Mouse (Mus musculus) embryonic facial prominence, embryonic 15.5 days (tissue): ENCODE measurements around the gene Lekr1. TPM values are rescaled to one million over a fixed set of nuclear protein-coding genes. Genes with fewer than 3 reads are reported as not detected.

Source experiments
- ATAC-seq: fragments of 200-750 bp; cut with Nextera tagmentation; 2 replicates; pipeline ENCODE4 v1.8.0; 2017; ENCODE audit warnings: low read depth, moderate TSS enrichment; ENCODE audit not compliant: insufficient number of reproducible peaks, low FRiP score, low TSS enrichment
- H3K27ac ChIP-seq: fragments of 300-500 bp; sonication (generic); replicated peaks from 2 replicates; pipeline ENCODE4 v1.5.1; 2015; ENCODE audit warnings: mild to moderate bottlenecking, inconsistent platforms
- H3K27me3 ChIP-seq: fragments of 300-500 bp; sonication (generic); 2 replicates; pipeline ENCODE4 v1.6.1; 2015; ENCODE audit warnings: inconsistent platforms
- H3K36me3 ChIP-seq: fragments of 300-500 bp; sonication (generic); 2 replicates; pipeline ENCODE4 v1.6.1; 2015; ENCODE audit warnings: mild to moderate bottlenecking, inconsistent platforms
- H3K4me1 ChIP-seq: fragments of 300-500 bp; sonication (generic); 2 replicates; pipeline ENCODE4 v1.6.1; 2015; ENCODE audit warnings: inconsistent platforms
- H3K4me2 ChIP-seq: fragments of 300-500 bp; sonication (generic); replicated peaks from 2 replicates; pipeline ENCODE4 v1.6.1; 2015; ENCODE audit warnings: mild to moderate bottlenecking, inconsistent platforms
- H3K4me3 ChIP-seq: fragments of 300-500 bp; sonication (generic); replicated peaks from 2 replicates; pipeline ENCODE4 v1.5.1; 2015; ENCODE audit warnings: mild to moderate bottlenecking, inconsistent platforms
- H3K9ac ChIP-seq: fragments of 300-500 bp; sonication (generic); 2 replicates; pipeline ENCODE4 v1.6.1; 2015; ENCODE audit warnings: inconsistent platforms
- H3K9me3 ChIP-seq: fragments of 300-500 bp; sonication (generic); replicated peaks from 2 replicates; pipeline ENCODE4 v1.6.1; 2016; ENCODE audit warnings: inconsistent platforms
- WGBS: fragments of 180-500 bp; shearing (Covaris S2); methylation state at CpG from one replicate; pipeline ENCODE4 v1.1.7; 2015; 5-methylcytosine and 5-hydroxymethylcytosine counted together
- polyA plus RNA-seq: library from polyadenylated mRNA; unstranded; fragments of >200 nt; fragmentation: Nextera tagmentation; extraction: Ambion mirVana; gene quantifications from 2 replicates; pipeline ENCODE4 v1.2.1, GENCODE M21; 2015

Gene Lekr1
- polyA plus RNA-seq, 1 experiment from 2014 or later, result 8.1 TPM

DNA sequence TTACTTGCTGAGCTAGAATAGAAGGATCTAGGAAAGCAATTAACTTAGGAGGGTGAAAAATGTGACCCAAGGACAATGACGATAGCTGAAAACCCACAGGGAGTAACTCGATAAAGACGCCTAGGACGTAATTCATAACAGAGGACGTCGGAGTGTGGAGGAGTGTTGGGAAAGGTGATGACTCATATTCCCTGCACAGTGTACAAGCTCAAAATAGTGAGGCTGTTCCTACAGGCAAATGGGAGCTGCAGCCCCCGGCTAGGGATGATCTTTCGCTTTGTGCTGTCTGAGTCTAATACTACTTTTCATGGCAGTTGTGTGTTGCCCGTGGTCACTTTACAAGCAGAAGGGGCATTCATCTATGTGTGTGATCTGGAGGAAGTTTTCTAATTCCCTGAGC lies 30.0 kb upstream of the Lekr1 start:
- Histone ChIP-seq H3K27me3 (no peaks in the 10 kb centered on the region), H3K4me3 (no peak overlapping the region), H3K27ac (no peak overlapping the region), H3K4me2 (no peak overlapping the region), H3K4me1 (no peaks in the 10 kb centered on the region), H3K36me3 (no peaks in the 10 kb centered on the region), H3K9ac (no peak overlapping the region), H3K9me3 (no peaks in the 10 kb centered on the region)
- no peak for ATAC-seq
- WGBS, result 28% methylated on average over 9 of the region's 9 CpGs

- Histone ChIP-seq H3K36me3 (no peaks in the 10 kb centered on the region), H3K4me1 (no peaks in the 10 kb centered on the region), H3K4me2 (no peak overlapping the region), H3K4me3 (no peak overlapping the region), H3K27me3 (no peaks in the 10 kb centered on the region), H3K9ac (no peak overlapping the region), H3K27ac (no peak overlapping the region), H3K9me3 (no peaks in the 10 kb centered on the region)
- WGBS, result 42% methylated on average over 7 of the region's 7 CpGs
- no peak for ATAC-seq
Observed at GRCm38 (mm10) chr3:65637313-65637712, 28.7 kb upstream of the Lekr1 start.

DNA sequence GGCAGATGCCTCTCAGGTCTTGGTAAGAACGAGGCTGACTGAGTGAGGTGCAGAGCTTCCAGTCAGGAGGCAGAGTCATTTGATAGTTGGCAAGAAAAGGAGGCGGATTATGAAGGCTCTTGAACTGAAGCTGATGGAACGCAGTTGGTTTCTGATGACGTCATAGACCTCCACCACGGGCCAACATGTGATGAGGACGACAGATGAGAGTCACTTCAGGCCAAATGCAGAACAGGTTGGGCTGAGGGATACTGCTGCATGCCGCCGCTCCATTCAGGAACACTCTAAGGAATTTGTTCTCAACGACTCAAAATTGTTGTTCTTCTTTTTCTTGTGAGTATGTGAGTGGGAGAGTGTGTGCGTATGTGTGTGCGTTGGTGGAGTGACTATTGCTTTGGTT lies 27.1 kb upstream of the Lekr1 start:
- WGBS, result 73% methylated on average over 11 of the region's 11 CpGs
- H3K4me1 ChIP-seq, result no peaks in the 10 kb centered on the region
- H3K27me3 ChIP-seq, result no peaks in the 10 kb centered on the region
- no peak for ATAC-seq
- H3K4me3 ChIP-seq, result no peak overlapping the region
- H3K36me3 ChIP-seq, result no peaks in the 10 kb centered on the region
- no peak overlapping the region for H3K27ac ChIP-seq
- no peak overlapping the region for H3K4me2 ChIP-seq
- no peaks in the 10 kb centered on the region for H3K9me3 ChIP-seq
- H3K9ac ChIP-seq, result no peak overlapping the region

- ATAC-seq, result no peak
- no peaks in the 10 kb centered on the region for H3K36me3 ChIP-seq
- WGBS, result 83% methylated on average over 5 of the region's 5 CpGs
- H3K27me3 ChIP-seq, result no peaks in the 10 kb centered on the region
- no peaks in the 10 kb centered on the region for H3K4me1 ChIP-seq
- no peaks in the 10 kb centered on the region for H3K9me3 ChIP-seq
- no peak overlapping the region for H3K27ac ChIP-seq
- no peak overlapping the region for H3K4me2 ChIP-seq
- H3K4me3 ChIP-seq, result no peak overlapping the region
- no peak overlapping the region for H3K9ac ChIP-seq
Observed at GRCm38 (mm10) chr3:65639454-65640014, 26.5 kb upstream of the Lekr1 start.

GRCm38 (mm10) chr3:65642959-65643358 lies 23.1 kb upstream of the Lekr1 start:
- H3K27me3 ChIP-seq, result no peaks in the 10 kb centered on the region
- H3K4me3 ChIP-seq, result no peak overlapping the region
- no peaks in the 10 kb centered on the region for H3K9me3 ChIP-seq
- no peak overlapping the region for H3K9ac ChIP-seq
- H3K27ac ChIP-seq, result no peak overlapping the region
- H3K36me3 ChIP-seq, result no peaks in the 10 kb centered on the region
- WGBS, result 52% methylated on average over 2 of the region's 2 CpGs
- no peak overlapping the region for H3K4me2 ChIP-seq
- no peak for ATAC-seq
- no peaks in the 10 kb centered on the region for H3K4me1 ChIP-seq

DNA sequence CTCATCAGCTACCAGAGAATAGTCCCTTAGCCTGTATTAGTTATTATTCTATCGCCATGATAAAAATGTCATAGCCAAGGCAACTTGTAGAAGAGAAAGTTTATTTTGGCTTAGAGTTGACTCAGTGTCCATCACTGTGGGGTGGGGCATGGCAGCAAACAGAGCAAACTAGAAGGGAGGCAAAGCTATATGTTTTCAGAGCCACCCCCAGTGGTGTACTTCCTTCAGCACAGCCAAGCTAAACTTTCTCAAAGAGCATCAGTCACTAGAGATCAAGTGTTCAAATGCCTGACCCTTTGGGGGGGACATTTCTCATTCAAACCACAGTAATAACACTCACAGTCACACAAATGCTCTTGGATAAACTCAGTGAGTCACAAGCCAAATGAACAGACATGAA lies 22.4 kb upstream of the Lekr1 start:
- H3K4me3 ChIP-seq, result no peak overlapping the region
- no peaks in the 10 kb centered on the region for H3K36me3 ChIP-seq
- WGBS, result 97% methylated on average over 1 of the region's 1 CpGs
- H3K27ac ChIP-seq, result no peak overlapping the region
- no peak overlapping the region for H3K4me2 ChIP-seq
- no peaks in the 10 kb centered on the region for H3K27me3 ChIP-seq
- H3K9me3 ChIP-seq, result no peaks in the 10 kb centered on the region
- ATAC-seq, result no peak
- H3K4me1 ChIP-seq, result no peaks in the 10 kb centered on the region
- no peak overlapping the region for H3K9ac ChIP-seq

- H3K4me1 ChIP-seq, result no peaks in the 10 kb centered on the region
- H3K36me3 ChIP-seq, result no peaks in the 10 kb centered on the region
- no peak overlapping the region for H3K4me3 ChIP-seq
- H3K9me3 ChIP-seq, result no peaks in the 10 kb centered on the region
- H3K9ac ChIP-seq, result no peak overlapping the region
- no peak for ATAC-seq
- no peak overlapping the region for H3K4me2 ChIP-seq
- WGBS, result 56% methylated on average over 8 of the region's 8 CpGs
- H3K27ac ChIP-seq, result no peak overlapping the region
- no peaks in the 10 kb centered on the region for H3K27me3 ChIP-seq
Observed at GRCm38 (mm10) chr3:65647592-65647991, 18.4 kb upstream of the Lekr1 start.

DNA sequence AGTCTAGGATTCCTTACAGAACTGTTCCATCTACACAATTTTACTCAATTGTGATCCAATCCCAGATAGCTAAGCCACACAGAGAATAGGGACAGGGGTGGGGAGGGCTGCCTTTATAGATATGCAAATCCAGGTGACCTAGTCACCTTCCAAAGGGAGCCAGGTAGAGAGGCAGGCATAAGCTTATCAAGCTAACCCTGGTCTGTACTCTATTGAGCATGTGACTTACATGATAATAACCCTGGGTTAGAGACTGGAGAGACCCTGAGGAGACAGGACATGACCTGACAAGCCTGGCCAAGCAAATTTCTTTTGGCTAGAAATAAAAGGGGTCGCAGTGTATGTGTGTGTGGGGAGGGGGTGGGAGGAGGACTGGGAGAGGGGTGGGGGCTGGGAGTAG lies 17.1 kb upstream of the Lekr1 start:
- no peak overlapping the region for H3K4me2 ChIP-seq
- H3K27ac ChIP-seq, result no peak overlapping the region
- no peaks in the 10 kb centered on the region for H3K27me3 ChIP-seq
- no peaks in the 10 kb centered on the region for H3K4me1 ChIP-seq
- 10% methylated on average over 1 of the region's 1 CpGs for WGBS
- no peaks in the 10 kb centered on the region for H3K9me3 ChIP-seq
- no peak overlapping the region for H3K4me3 ChIP-seq
- no peak overlapping the region for H3K9ac ChIP-seq
- no peak for ATAC-seq
- no peaks in the 10 kb centered on the region for H3K36me3 ChIP-seq

GRCm38 (mm10) chr3:65650156-65650815 lies 15.7 kb upstream of the Lekr1 start:
- Histone ChIP-seq H3K9ac (no peak overlapping the region), H3K36me3 (no peaks in the 10 kb centered on the region), H3K4me3 (no peak overlapping the region), H3K4me2 (no peak overlapping the region), H3K4me1 (peaks cover 7% of the 10 kb centered on the region; the same call in 1 of the 2 replicates), H3K27me3 (no peaks in the 10 kb centered on the region), H3K27ac (no peak overlapping the region), H3K9me3 (no peaks in the 10 kb centered on the region)
- 47% methylated on average over 7 of the region's 7 CpGs for WGBS
- ATAC-seq, result no peak

GRCm38 (mm10) chr3:65654541-65655206 lies 11.4 kb upstream of the Lekr1 start:
- Histone ChIP-seq H3K27ac (no peak overlapping the region), H3K4me3 (no peak overlapping the region), H3K36me3 (no peaks in the 10 kb centered on the region), H3K4me1 (peaks cover 15% of the 10 kb centered on the region), H3K4me2 (no peak overlapping the region), H3K9ac (no peak overlapping the region), H3K27me3 (peaks cover 11% of the 10 kb centered on the region; the same call in 1 of the 2 replicates), H3K9me3 (no peaks in the 10 kb centered on the region)
- WGBS, result 23% methylated on average over 10 of the region's 10 CpGs
- ATAC-seq, result no peak

GRCm38 (mm10) chr3:65656451-65656850 lies 9.6 kb upstream of the Lekr1 start:
- 72% methylated on average over 7 of the region's 7 CpGs for whole genome bisulfite sequencing
- H3K4me2 ChIP-seq, result no peak overlapping the region
- H3K9me3 ChIP-seq, result no peaks in the 10 kb centered on the region
- no peak overlapping the region for H3K27ac ChIP-seq
- no peak overlapping the region for H3K9ac ChIP-seq
- no peak for ATAC-seq
- no peaks in the 10 kb centered on the region for H3K36me3 ChIP-seq
- peaks cover 15% of the 10 kb centered on the region for H3K4me1 ChIP-seq
- peaks cover 11% of the 10 kb centered on the region; the same call in 1 of the 2 replicates for H3K27me3 ChIP-seq
- H3K4me3 ChIP-seq, result no peak overlapping the region
